Mouse (Mus musculus) small intestine, adult 2 months (tissue): ENCODE data around the gene Scube3. TPM values are rescaled to one million over a fixed set of nuclear protein-coding genes. Genes with fewer than 3 reads are reported as not detected.
"Not testable (repeated sequence)": the region's sequence is repeated elsewhere in the genome, so short reads cannot be mapped to it uniquely, and the experiment has no call there.

Source experiments
- H3K27ac ChIP-seq: fragments of 200-500 bp; 2 replicates; pipeline ENCODE4 v1.5.1; 2012; ENCODE audit warnings: low read depth, low read length, control low read depth, inconsistent platforms; ENCODE audit not compliant: insufficient read depth
- H3K27me3 ChIP-seq: fragments of 200-500 bp; 2 replicates; pipeline ENCODE4 v1.6.1; 2012; ENCODE audit warnings: mild to moderate bottlenecking, moderate library complexity, low read length, inconsistent platforms; ENCODE audit not compliant: control insufficient read depth, insufficient read depth
- H3K36me3 ChIP-seq: fragments of 200-500 bp; 2 replicates; pipeline ENCODE4 v1.6.1; 2012; ENCODE audit warnings: mild to moderate bottlenecking, low read length, control low read depth, inconsistent platforms; ENCODE audit not compliant: control insufficient read depth, insufficient read depth
- H3K4me1 ChIP-seq: fragments of 200-500 bp; 2 replicates; pipeline ENCODE4 v1.6.1; 2012; ENCODE audit warnings: low read length, inconsistent platforms, mixed read lengths; ENCODE audit not compliant: control insufficient read depth, insufficient read depth, insufficient read length
- H3K4me3 ChIP-seq: fragments of 200-500 bp; 2 replicates; pipeline ENCODE4 v1.5.1; 2012; ENCODE audit warnings: low read depth, mild to moderate bottlenecking, control low read depth, inconsistent platforms, low read length, moderate library complexity
- CTCF ChIP-seq: fragments of 200-500 bp; IDR thresholded peaks from 2 replicates; pipeline ENCODE4 v1.5.1; 2012; ENCODE audit warnings: low read depth, mild to moderate bottlenecking, control low read depth, inconsistent platforms, low read length, moderate library complexity, mixed read lengths; ENCODE audit not compliant: insufficient replicate concordance, insufficient read length; ENCODE audit errors: extremely low read depth
- POLR2A ChIP-seq: fragments of 200-500 bp; IDR thresholded peaks from 2 replicates; pipeline ENCODE4 v1.6.1; 2012; ENCODE audit warnings: low read depth, mild to moderate bottlenecking, control low read depth, inconsistent platforms, low read length, moderate library complexity
- WGBS: fragments of 180-500 bp; shearing (Covaris S2); methylation state at CpG from one replicate; pipeline ENCODE4 v1.1.7; 2018; 5-methylcytosine and 5-hydroxymethylcytosine counted together
- polyA plus RNA-seq: library from polyadenylated mRNA; depleted of rRNA; stranded (reverse); fragments of >200 nt; gene quantifications from 2 replicates; pipeline ENCODE4 v1.2.3, GENCODE M21; 2012

Gene Scube3
- polyA plus RNA-seq, 1 experiment, result 1.2 TPM

- H3K4me3 ChIP-seq, result peak overlapping the region; percentile 38
- no peaks in the 10 kb centered on the region for H3K36me3 ChIP-seq
- peaks cover 3% of the 10 kb centered on the region; the same call in 1 of the 2 replicates for H3K4me1 ChIP-seq
- peak overlapping the region; percentile 54 for H3K27ac ChIP-seq
- no peaks in the 10 kb centered on the region for H3K27me3 ChIP-seq
- TF ChIP-seq POLR2A (no peak), CTCF (no peak)
- WGBS, result 56% methylated on average over 4 of the region's 4 CpGs
Observed at GRCm38 (mm10) chr17:28209457-28210110, 67.6 kb downstream of the Scube3 start.

- WGBS, result 66% methylated on average over 6 of the region's 6 CpGs
Observed at GRCm38 (mm10) chr17:28211921-28212341, 70.0 kb downstream of the Scube3 start.

GRCm38 (mm10) chr17:28212391-28212790 is 70.5 kb downstream of the Scube3 start:
- no peaks in the 10 kb centered on the region; the same call in 1 of the 2 replicates for H3K27me3 ChIP-seq
- H3K36me3 ChIP-seq, result no peaks in the 10 kb centered on the region
- 45% methylated on average over 9 of the region's 9 CpGs for WGBS
- H3K27ac ChIP-seq, result 0 out of 2 replicates have a peak overlapping the region, but pooled peaks have one; percentile 2
- peaks cover 5% of the 10 kb centered on the region; the same call in 1 of the 2 replicates for H3K4me1 ChIP-seq
- H3K4me3 ChIP-seq, result no peak overlapping the region
- TF ChIP-seq POLR2A (no peak), CTCF (no peak)

More at GRCm38 (mm10) chr17:28211921-28212341, 70.0 kb downstream of the Scube3 start:
- Histone ChIP-seq H3K27ac (peak overlapping the region; percentile 70), H3K36me3 (no peaks in the 10 kb centered on the region), H3K4me1 (peaks cover 3% of the 10 kb centered on the region; the same call in 1 of the 2 replicates), H3K27me3 (no peaks in the 10 kb centered on the region), H3K4me3 (no peak overlapping the region)
- TF ChIP-seq POLR2A, result no peak
- no peak for TF ChIP-seq CTCF

GRCm38 (mm10) chr17:28213236-28213635 is 71.3 kb downstream of the Scube3 start:
- TF ChIP-seq POLR2A (no peak), CTCF (peak; percentile 27; the same call in 1 of the 2 replicates)
- no peak overlapping the region for H3K4me3 ChIP-seq
- peaks cover 7% of the 10 kb centered on the region; the same call in 1 of the 2 replicates for H3K4me1 ChIP-seq
- no peak overlapping the region for H3K27ac ChIP-seq
- H3K27me3 ChIP-seq, result no peaks in the 10 kb centered on the region; the same call in 1 of the 2 replicates
- H3K36me3 ChIP-seq, result no peaks in the 10 kb centered on the region
- 33% methylated on average over 4 of the region's 4 CpGs for WGBS

GRCm38 (mm10) chr17:28216791-28217190 is 74.8 kb downstream of the Scube3 start:
- H3K4me1 ChIP-seq, result peaks cover 7% of the 10 kb centered on the region; the same call in 1 of the 2 replicates
- 72% methylated on average over 9 of the region's 9 CpGs for WGBS
- no peaks in the 10 kb centered on the region for H3K36me3 ChIP-seq
- TF ChIP-seq CTCF (no peak), POLR2A (no peak)
- no peaks in the 10 kb centered on the region; the same call in 1 of the 2 replicates for H3K27me3 ChIP-seq
- no peak overlapping the region for H3K4me3 ChIP-seq
- no peak overlapping the region for H3K27ac ChIP-seq

GRCm38 (mm10) chr17:28217721-28218649 is 76.0 kb downstream of the Scube3 start:
- Histone ChIP-seq H3K27ac (peak overlapping the region; percentile 29), H3K4me1 (peaks cover 7% of the 10 kb centered on the region; the same call in 1 of the 2 replicates), H3K4me3 (peak overlapping the region; percentile 23; the same call in 1 of the 2 replicates), H3K36me3 (no peaks in the 10 kb centered on the region), H3K27me3 (no peaks in the 10 kb centered on the region; the same call in 1 of the 2 replicates)
- TF ChIP-seq CTCF (no peak), POLR2A (no peak)
- 27% methylated on average over 23 of the region's 23 CpGs for WGBS

- H3K27me3 ChIP-seq, H3K36me3 ChIP-seq, H3K27ac ChIP-seq, H3K4me3 ChIP-seq: not testable (repeated sequence)
- 91% methylated on average over 10 of the region's 10 CpGs for WGBS
- peaks cover 27% of the 10 kb centered on the region for H3K4me1 ChIP-seq
Observed at GRCm38 (mm10) chr17:28222463-28222862, 80.5 kb downstream of the Scube3 start.
